8 mouse cellular contexts compared by ENCODE assay signal in the genomic region with DNA sequence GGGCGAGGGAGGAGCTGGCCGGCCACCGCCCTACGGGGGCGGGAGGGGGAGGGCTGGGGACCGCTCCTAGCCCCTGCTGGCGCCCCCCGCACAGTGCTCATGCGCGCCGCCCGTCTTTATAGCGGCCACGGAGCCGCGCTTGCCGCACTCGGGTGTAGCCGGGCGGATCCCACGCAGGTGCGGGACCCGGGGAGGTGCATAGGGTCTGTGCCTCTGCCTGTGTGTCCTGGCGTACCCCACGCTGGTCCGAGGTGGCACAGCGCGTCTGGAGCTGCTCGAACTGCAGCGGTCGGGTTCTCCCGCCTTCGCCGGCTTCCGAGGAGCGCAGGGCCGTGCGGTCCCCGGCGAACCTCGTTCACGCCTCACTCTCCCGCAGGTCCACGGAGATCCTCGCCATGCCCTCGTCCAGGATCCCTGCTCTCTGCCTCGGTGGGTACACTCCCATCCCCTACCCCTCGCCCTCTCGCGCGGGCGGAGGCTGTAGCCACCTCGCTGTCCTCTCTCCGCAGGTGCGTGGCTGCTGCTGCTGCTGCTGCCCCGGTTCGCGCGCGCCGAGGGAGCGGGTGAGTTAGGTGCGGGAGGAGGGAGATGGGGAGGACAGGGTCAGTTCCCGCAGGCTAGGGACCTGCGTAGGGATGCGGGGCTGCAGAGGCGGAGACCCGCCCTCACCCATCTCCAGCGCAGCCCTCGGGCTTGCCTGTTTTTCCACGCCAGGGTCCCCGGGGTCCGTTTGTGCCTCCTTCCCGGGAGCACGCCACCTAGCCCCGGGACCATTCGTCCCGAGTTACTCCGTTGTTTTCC. TPM values are rescaled to one million over a fixed set of nuclear protein-coding genes. Genes with fewer than 3 reads are reported as not detected.
A peak's percentile ranks its signal among the peaks of the same experiment; 100 is the strongest.
DNase-seq lines count a peak whose midpoint lies in the region; ATAC-seq and TF ChIP-seq lines count a peak whose summit lies in the region.

A gene (plus strand): TSS at position 113 of the 801 bp plus-strand sequence.

- WGBS in forebrain, embryonic 14.5 days, result under 1% methylated on average over 62 of the region's 79 CpGs
- under 1% methylated on average over 76 of the region's 79 CpGs for WGBS in intestine, embryonic 15.5 days
- under 1% methylated on average over 73 of the region's 79 CpGs for WGBS in liver, postnatal 0 days (ENCODE audit: insufficient replicate concordance)

- H3K4me1 ChIP-seq in forebrain, embryonic 14.5 days (ENCODE audit: control insufficient read depth, insufficient read depth, low read length), result 0 out of 2 replicates have a peak, but pooled peaks cover 2% of the 10 kb centered on the region
- H3K4me1 ChIP-seq in intestine, embryonic 15.5 days (replicated peaks), result peaks cover 15% of the 10 kb centered on the region
- H3K4me1 ChIP-seq in liver, postnatal 0 days (ENCODE audit: insufficient read depth), result peaks cover 15% of the 10 kb centered on the region

- ATAC-seq in forebrain, embryonic 14.5 days, result peak; percentile 92
- ATAC-seq in intestine, embryonic 15.5 days, result peak; percentile 81
- ATAC-seq in liver, postnatal 0 days, result peak; percentile 36; the same call in 1 of the 2 replicates

- H3K36me3 ChIP-seq in forebrain, embryonic 14.5 days (ENCODE audit: control insufficient read depth, insufficient read depth, low read length), result no peaks in the 10 kb centered on the region
- H3K36me3 ChIP-seq in intestine, embryonic 15.5 days, result no peaks in the 10 kb centered on the region
- H3K36me3 ChIP-seq in liver, postnatal 0 days (replicated peaks; ENCODE audit: insufficient read depth, low read length), result no peaks in the 10 kb centered on the region

- H3K4me3 ChIP-seq in forebrain, embryonic 14.5 days (ENCODE audit: low read depth, low read length), result peak within 1 kb of the TSS; percentile 68
- peak within 1 kb of the TSS; percentile 59 for H3K4me3 ChIP-seq in intestine, embryonic 15.5 days (replicated peaks)
- H3K4me3 ChIP-seq in liver, postnatal 0 days (ENCODE audit: low read depth, low read length), result peak within 1 kb of the TSS; percentile 53

- no peak within 1 kb of the TSS for H3K27ac ChIP-seq in forebrain, embryonic 14.5 days (ENCODE audit: low read depth, low read length)
- H3K27ac ChIP-seq in intestine, embryonic 15.5 days, result no peak within 1 kb of the TSS
- H3K27ac ChIP-seq in liver, postnatal 0 days (ENCODE audit: low read depth), result no peak within 1 kb of the TSS

- peak within 1 kb of the TSS; percentile 71 for H3K9ac ChIP-seq in forebrain, embryonic 14.5 days (ENCODE audit: low read length)
- peak within 1 kb of the TSS; percentile 39 for H3K9ac ChIP-seq in intestine, embryonic 15.5 days
- peak within 1 kb of the TSS; percentile 16; the same call in 1 of the 2 replicates for H3K9ac ChIP-seq in liver, postnatal 0 days (replicated peaks)

- peak within 1 kb of the TSS; percentile 99 for H3K4me2 ChIP-seq in forebrain, embryonic 14.5 days (ENCODE audit: low read length)
- H3K4me2 ChIP-seq in intestine, embryonic 15.5 days (replicated peaks), result peak within 1 kb of the TSS; percentile 100
- H3K4me2 ChIP-seq in liver, postnatal 0 days (ENCODE audit: low read depth, low read length), result peak within 1 kb of the TSS; percentile 83

- no peak for TF ChIP-seq CTCF in liver, postnatal 0 days (IDR thresholded peaks at IDR 0.05; ENCODE audit: low read depth)

- TF ChIP-seq EP300 in liver, postnatal 0 days (IDR thresholded peaks at IDR 0.05; ENCODE audit: low read depth), result no peak

- peak; percentile 9 to 55 for DNase-seq in adrenal gland, adult (ENCODE audit: inconsistent age in 2 of 2, low spot score in 1 of 2)
- no peak for DNase-seq in adrenal gland, postnatal 4 days (ENCODE audit: low spot score in 2 of 2)
- DNase-seq in ovary, postnatal 36 days (ENCODE audit: low spot score), result peak; percentile 46
- DNase-seq in ovary, postnatal 10 days (ENCODE audit: low spot score), result no peak
- peak; percentile 57 for DNase-seq in forebrain, embryonic 14.5 days (ENCODE audit: low spot score)
- peak; percentile 24 for DNase-seq in liver, postnatal 0 days
- DNase-seq in right cerebral cortex, postnatal 25 days, result peak; percentile 46

- H3K27me3 ChIP-seq in forebrain, embryonic 14.5 days (replicated peaks; ENCODE audit: control insufficient read depth, insufficient read depth, low read length), result peaks cover 21% of the 10 kb centered on the region
- H3K27me3 ChIP-seq in intestine, embryonic 15.5 days (replicated peaks), result peaks cover 32% of the 10 kb centered on the region
- H3K27me3 ChIP-seq in liver, postnatal 0 days (ENCODE audit: insufficient read depth, low read length), result peaks cover 59% of the 10 kb centered on the region

- H3K9me3 ChIP-seq in forebrain, embryonic 14.5 days (replicated peaks; ENCODE audit: control insufficient read depth, low read length), result no peaks in the 10 kb centered on the region
- H3K9me3 ChIP-seq in intestine, embryonic 15.5 days, result no peaks in the 10 kb centered on the region
- no peaks in the 10 kb centered on the region for H3K9me3 ChIP-seq in liver, postnatal 0 days (ENCODE audit: low read length)

RNA-seq across cellular contexts. Expression of the gene that starts here (rescaled TPM):
- total RNA-seq in adrenal gland, postnatal 4 days (2021), result under 1 TPM; 0.79 to 0.87 TPM
- polyA plus RNA-seq in forebrain, embryonic 14.5 days (2014; fragmentation: Nextera tagmentation; extraction: Ambion mirVana), result 6.2 and 8.2 TPM in 2 replicates
- 0.89 and 0.93 TPM in 2 replicates for polyA plus RNA-seq in intestine, embryonic 15.5 days (2015; fragmentation: Nextera tagmentation; extraction: Ambion mirVana)
- 0.04 and 0.09 TPM in 2 replicates for polyA plus RNA-seq in liver, postnatal 0 days (2015; fragmentation: Nextera tagmentation; extraction: Ambion mirVana)

Comparison
In these comparisons a context has a peak if more than half of its experiments do, and no peak if none do; other contexts are left out.
1. DNase-seq: peak in adrenal gland, adult (2 of 2), ovary, postnatal 36 days (single experiment), forebrain, embryonic 14.5 days (single experiment) and right cerebral cortex, postnatal 25 days (single experiment); none in adrenal gland, postnatal 4 days (0 of 2) and ovary, postnatal 10 days (single experiment).
2. Peak in ATAC-seq, H3K4me3 ChIP-seq, H3K9ac ChIP-seq and H3K4me2 ChIP-seq in intestine, embryonic 15.5 days; RNA of the gene not detected or under 1 TPM.
3. Peak in DNase-seq, ATAC-seq, H3K4me3 ChIP-seq, H3K9ac ChIP-seq and H3K4me2 ChIP-seq in liver, postnatal 0 days; RNA of the gene not detected or under 1 TPM.
4. ATAC-seq: peak in every context shown above with its lines; median percentile 92 in forebrain, embryonic 14.5 days; 81 in intestine, embryonic 15.5 days; 36 in liver, postnatal 0 days.
5. H3K9ac ChIP-seq: peak in every context shown above with its lines; median percentile 71 in forebrain, embryonic 14.5 days; 39 in intestine, embryonic 15.5 days; 16 in liver, postnatal 0 days.
6. Peak in every context shown above with its lines, with median percentiles within 50 percentile points of each other: H3K4me2 ChIP-seq and H3K4me3 ChIP-seq.